8 mouse cellular contexts compared by ENCODE assay signal in genomic region chr2:7509463-7509862, GRCm38 (mm10). TPM values are rescaled to one million over a fixed set of nuclear protein-coding genes. Genes with fewer than 3 reads are reported as not detected.
DNase-seq lines count a peak whose midpoint lies in the region; ATAC-seq lines count a peak whose summit lies in the region.
"Not testable (repeated sequence)": the region's sequence is repeated elsewhere in the genome, so short reads cannot be mapped to it uniquely, and the experiment has no call there.

Gene Celf2, minus strand, starts transcription at chr2:7509563.

- H3K4me2 ChIP-seq in hindbrain, embryonic 12.5 days (replicated peaks); liver, embryonic 12.5 days; midbrain, embryonic 16.5 days (ENCODE audit: low read length): not testable (repeated sequence)

- H3K9me3 ChIP-seq in forebrain, embryonic 10.5 days; hindbrain, embryonic 12.5 days (replicated peaks); liver, embryonic 12.5 days (replicated peaks); midbrain, embryonic 16.5 days (replicated peaks; ENCODE audit: control insufficient read depth, low read length, poor library complexity, severe bottlenecking): not testable (repeated sequence)

- H3K4me3 ChIP-seq in forebrain, embryonic 10.5 days; hindbrain, embryonic 12.5 days; liver, embryonic 12.5 days; midbrain, embryonic 16.5 days (ENCODE audit: low read depth, low read length): not testable (repeated sequence)

- not testable (repeated sequence) for H3K4me1 ChIP-seq in forebrain, embryonic 10.5 days; hindbrain, embryonic 12.5 days; liver, embryonic 12.5 days; midbrain, embryonic 16.5 days (ENCODE audit: control insufficient read depth, insufficient read depth, low read length)

- 94% methylated on average over 9 of the region's 9 CpGs for WGBS in forebrain, embryonic 10.5 days
- 93% methylated on average over 9 of the region's 9 CpGs for WGBS in hindbrain, embryonic 12.5 days
- WGBS in liver, embryonic 12.5 days (ENCODE audit: insufficient replicate concordance): 68% methylated on average over 9 of the region's 9 CpGs
- 93% methylated on average over 9 of the region's 9 CpGs for WGBS in midbrain, embryonic 16.5 days

- H3K27me3 ChIP-seq in forebrain, embryonic 10.5 days (ENCODE audit: poor library complexity, severe bottlenecking); hindbrain, embryonic 12.5 days; liver, embryonic 12.5 days (replicated peaks); midbrain, embryonic 16.5 days (ENCODE audit: control insufficient read depth, insufficient read depth, low read depth, low read length): not testable (repeated sequence)

- not testable (repeated sequence) for DNase-seq in adrenal gland, postnatal 25 days; forebrain, embryonic 10.5 days (ENCODE audit: extremely low spot score, low spot score); heart, adult 18-20 months; layer of hippocampus, postnatal 10 days (ENCODE audit: low spot score in 2 of 2); urinary bladder, adult 2 months (ENCODE audit: low spot score)

- H3K27ac ChIP-seq in forebrain, embryonic 10.5 days; hindbrain, embryonic 12.5 days; liver, embryonic 12.5 days; midbrain, embryonic 16.5 days (ENCODE audit: low read length): not testable (repeated sequence)

- not testable (repeated sequence) for ATAC-seq in hindbrain, embryonic 12.5 days (ENCODE audit: low FRiP score); liver, embryonic 12.5 days; midbrain, embryonic 16.5 days

- not testable (repeated sequence) for H3K36me3 ChIP-seq in forebrain, embryonic 10.5 days (replicated peaks); hindbrain, embryonic 12.5 days; liver, embryonic 12.5 days; midbrain, embryonic 16.5 days (ENCODE audit: control insufficient read depth, insufficient read depth, low read length)

- H3K9ac ChIP-seq in hindbrain, embryonic 12.5 days; liver, embryonic 12.5 days; midbrain, embryonic 16.5 days (ENCODE audit: low read depth, low read length): not testable (repeated sequence)

RNA-seq across cellular contexts. Expression of gene Celf2, which starts in this region (rescaled TPM):
- total RNA-seq in adrenal gland, postnatal 25 days (2021): 34.5 and 35.0 TPM in 2 replicates
- polyA plus RNA-seq in forebrain, embryonic 10.5 days (2016; fragmentation: Nextera tagmentation; extraction: Ambion mirVana): 57.0 and 58.2 TPM in 2 replicates
- 10 to 100 TPM; 53.5 to 65.7 TPM for total RNA-seq in heart, adult 18-20 months (2021)
- polyA plus RNA-seq in hindbrain, embryonic 12.5 days (2016; fragmentation: Nextera tagmentation; extraction: Ambion mirVana): 108 and 118 TPM in 2 replicates
- total RNA-seq in layer of hippocampus, postnatal 10 days (2021): 100 to 1,000 TPM; 518 to 531 TPM
- polyA plus RNA-seq in liver, embryonic 12.5 days (2016; fragmentation: Nextera tagmentation; extraction: Ambion mirVana): 13.6 and 14.3 TPM in 2 replicates
- 160 and 200 TPM in 2 replicates for polyA plus RNA-seq in midbrain, embryonic 16.5 days (2015; fragmentation: Nextera tagmentation; extraction: Ambion mirVana)
- polyA plus RNA-seq in urinary bladder, adult 2 months (2012; rRNA removed): 39.9 and 48.9 TPM in 2 replicates

Comparison
In these comparisons a context has a peak if more than half of its experiments do, and no peak if none do; other contexts are left out.
1. RNA of gene Celf2 (total RNA-seq): 518 to 531 TPM in layer of hippocampus, postnatal 10 days; 53.5 to 65.7 TPM in heart, adult 18-20 months and 34.5 to 35.0 TPM in adrenal gland, postnatal 25 days; every median in the first group is over 4 times any median in the second.